Mouse (Mus musculus): ENCODE results near the gene Nudt3. TPM values are rescaled to one million over a fixed set of nuclear protein-coding genes. Genes with fewer than 3 reads are reported as not detected.
A peak's percentile ranks its signal among the peaks of the same experiment; 100 is the strongest.

Gene Nudt3
- polyA plus RNA-seq, 1 experiment from 2014 or later, result 196 TPM

- Histone ChIP-seq H3K27ac (no peak overlapping the region), H3K4me3 (no peak overlapping the region), H3K36me3 (ENCODE audit: poor library complexity, severe bottlenecking) (no peaks in the 10 kb centered on the region), H3K4me1 (peaks cover 14% of the 10 kb centered on the region), H3K9me3 (replicated peaks) (no peaks in the 10 kb centered on the region), H3K27me3 (no peaks in the 10 kb centered on the region), H3K9ac (no peak overlapping the region), H3K4me2 (no peak overlapping the region)
- ATAC-seq, result no peak
- WGBS, result 68% methylated on average over 7 of the region's 7 CpGs
Observed at GRCm38 (mm10) chr17:27546574-27547085, 76.7 kb downstream of the Nudt3 start.

DNA sequence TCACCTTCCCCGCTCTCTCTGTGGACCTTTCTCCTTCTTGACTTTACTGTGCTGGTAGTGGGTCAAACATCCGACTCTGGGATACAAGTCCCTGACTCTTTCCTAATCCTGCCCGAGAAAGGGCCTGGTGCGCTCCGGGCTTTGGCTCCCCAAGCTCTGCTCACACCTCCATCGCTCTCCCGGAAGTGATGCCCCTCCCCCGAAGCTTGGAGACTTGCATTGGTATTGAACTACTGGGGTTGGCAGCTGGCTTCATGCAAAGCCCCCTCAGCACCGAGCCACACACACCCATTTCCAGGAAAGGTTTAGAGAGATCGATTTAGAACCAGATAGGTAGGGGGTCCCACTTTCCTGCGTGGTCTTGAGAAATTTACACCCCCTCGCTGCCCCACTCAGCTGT is 77.3 kb downstream of the Nudt3 start:
- no peak for ATAC-seq
- Histone ChIP-seq H3K4me2 (no peak overlapping the region), H3K27ac (no peak overlapping the region), H3K9ac (no peak overlapping the region), H3K9me3 (replicated peaks) (no peaks in the 10 kb centered on the region), H3K36me3 (ENCODE audit: poor library complexity, severe bottlenecking) (no peaks in the 10 kb centered on the region), H3K27me3 (no peaks in the 10 kb centered on the region), H3K4me3 (no peak overlapping the region), H3K4me1 (peaks cover 14% of the 10 kb centered on the region)
- 52% methylated on average over 12 of the region's 12 CpGs for WGBS

DNA sequence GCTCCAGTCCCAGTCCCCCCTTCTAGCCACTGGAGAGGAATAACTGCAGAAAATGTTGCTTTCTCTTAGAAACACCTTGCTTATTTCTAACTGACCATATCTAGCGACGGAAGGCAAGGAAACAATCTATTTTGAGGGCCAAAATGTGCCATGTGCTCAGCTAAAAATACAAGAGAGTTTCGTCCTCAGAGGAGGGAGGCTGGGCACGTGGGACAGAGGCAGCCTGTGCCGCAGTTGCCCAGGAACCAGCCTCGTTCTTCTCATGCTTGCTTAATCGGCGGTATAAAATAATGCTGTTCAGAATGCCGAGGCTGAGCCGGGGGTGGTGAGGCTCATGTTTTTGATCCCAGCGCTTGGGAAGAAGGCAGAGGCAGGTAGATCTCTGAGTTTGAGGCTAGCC is 78.7 kb downstream of the Nudt3 start:
- Histone ChIP-seq H3K27me3 (no peaks in the 10 kb centered on the region), H3K27ac (no peak overlapping the region), H3K4me2 (no peak overlapping the region), H3K9me3 (replicated peaks) (no peaks in the 10 kb centered on the region), H3K4me3 (no peak overlapping the region), H3K4me1 (peaks cover 12% of the 10 kb centered on the region), H3K9ac (no peak overlapping the region), H3K36me3 (ENCODE audit: poor library complexity, severe bottlenecking) (no peaks in the 10 kb centered on the region)
- 83% methylated on average over 11 of the region's 11 CpGs for WGBS
- ATAC-seq, result no peak

DNA sequence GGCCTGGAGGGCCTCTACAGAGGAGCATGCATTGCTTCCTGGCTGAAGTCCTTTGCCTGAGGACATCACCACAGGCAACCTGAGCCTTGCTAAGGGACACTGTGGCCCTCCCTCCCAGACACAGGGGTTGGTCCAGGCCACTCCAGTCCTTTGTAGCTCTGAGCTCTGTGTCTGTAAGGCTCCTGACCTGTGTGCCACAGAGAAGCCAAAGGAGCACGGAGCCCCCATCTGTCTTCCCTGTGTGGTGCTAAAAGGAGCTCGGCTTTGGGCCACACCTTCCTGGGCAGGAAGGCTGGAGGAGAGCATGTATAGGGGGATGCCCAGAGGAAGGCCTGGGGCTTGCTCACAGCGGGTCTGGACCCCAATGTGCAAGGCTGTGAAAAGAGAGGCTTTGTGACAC is 81.3 kb downstream of the Nudt3 start:
- no peaks in the 10 kb centered on the region for H3K9me3 ChIP-seq (replicated peaks)
- H3K4me3 ChIP-seq, result no peak overlapping the region
- no peaks in the 10 kb centered on the region for H3K4me1 ChIP-seq
- no peak overlapping the region for H3K4me2 ChIP-seq
- no peaks in the 10 kb centered on the region for H3K27me3 ChIP-seq
- WGBS, result 82% methylated on average over 3 of the region's 3 CpGs
- no peak for ATAC-seq
- H3K27ac ChIP-seq, result no peak overlapping the region
- H3K9ac ChIP-seq, result no peak overlapping the region
- H3K36me3 ChIP-seq (ENCODE audit: poor library complexity, severe bottlenecking), result no peaks in the 10 kb centered on the region

GRCm38 (mm10) chr17:27541261-27541660 is 82.0 kb downstream of the Nudt3 start:
- Histone ChIP-seq H3K27ac (no peak overlapping the region), H3K9ac (no peak overlapping the region), H3K4me3 (no peak overlapping the region), H3K4me2 (no peak overlapping the region), H3K27me3 (no peaks in the 10 kb centered on the region), H3K9me3 (replicated peaks) (no peaks in the 10 kb centered on the region), H3K4me1 (no peaks in the 10 kb centered on the region), H3K36me3 (ENCODE audit: poor library complexity, severe bottlenecking) (no peaks in the 10 kb centered on the region)
- ATAC-seq, result no peak
- WGBS, result 87% methylated on average over 2 of the region's 2 CpGs

DNA sequence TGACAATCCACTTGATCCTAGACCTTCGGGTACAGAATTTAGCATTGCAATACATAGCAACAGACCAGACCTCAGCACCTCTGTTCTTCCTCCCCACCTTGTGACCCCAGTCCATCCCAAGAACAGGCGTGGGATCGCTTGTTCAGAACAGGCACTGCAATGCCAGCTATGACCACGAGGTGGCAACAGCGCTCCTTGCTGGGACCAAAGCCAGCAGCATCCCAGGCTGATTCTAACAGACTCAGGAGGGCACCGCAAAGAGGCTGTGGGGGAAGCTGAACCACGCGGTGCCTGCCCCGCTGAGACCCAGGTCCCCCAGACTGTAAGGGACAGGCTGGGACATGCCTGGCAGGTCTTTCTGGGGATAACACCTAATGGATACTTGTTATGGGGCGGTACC is 88.6 kb downstream of the Nudt3 start:
- Histone ChIP-seq H3K9ac (no peak overlapping the region), H3K27me3 (no peaks in the 10 kb centered on the region), H3K9me3 (replicated peaks) (no peaks in the 10 kb centered on the region; the same call in 1 of the 2 replicates), H3K4me3 (no peak overlapping the region), H3K4me2 (peak overlapping the region; percentile 19), H3K36me3 (ENCODE audit: poor library complexity, severe bottlenecking) (no peaks in the 10 kb centered on the region), H3K27ac (no peak overlapping the region), H3K4me1 (peaks cover 4% of the 10 kb centered on the region)
- ATAC-seq, result peak; percentile 81
- WGBS, result 4% methylated on average over 10 of the region's 10 CpGs

GRCm38 (mm10) chr17:27533354-27533753 is 89.9 kb downstream of the Nudt3 start:
- no peak for ATAC-seq
- H3K9me3 ChIP-seq (replicated peaks), result no peaks in the 10 kb centered on the region; the same call in 1 of the 2 replicates
- H3K4me3 ChIP-seq, result no peak overlapping the region
- H3K27ac ChIP-seq, result no peak overlapping the region
- no peak overlapping the region for H3K4me2 ChIP-seq
- WGBS, result 88% methylated on average over 3 of the region's 3 CpGs
- no peak overlapping the region for H3K9ac ChIP-seq
- peaks cover 4% of the 10 kb centered on the region for H3K4me1 ChIP-seq
- H3K36me3 ChIP-seq (ENCODE audit: poor library complexity, severe bottlenecking), result no peaks in the 10 kb centered on the region
- no peaks in the 10 kb centered on the region for H3K27me3 ChIP-seq

DNA sequence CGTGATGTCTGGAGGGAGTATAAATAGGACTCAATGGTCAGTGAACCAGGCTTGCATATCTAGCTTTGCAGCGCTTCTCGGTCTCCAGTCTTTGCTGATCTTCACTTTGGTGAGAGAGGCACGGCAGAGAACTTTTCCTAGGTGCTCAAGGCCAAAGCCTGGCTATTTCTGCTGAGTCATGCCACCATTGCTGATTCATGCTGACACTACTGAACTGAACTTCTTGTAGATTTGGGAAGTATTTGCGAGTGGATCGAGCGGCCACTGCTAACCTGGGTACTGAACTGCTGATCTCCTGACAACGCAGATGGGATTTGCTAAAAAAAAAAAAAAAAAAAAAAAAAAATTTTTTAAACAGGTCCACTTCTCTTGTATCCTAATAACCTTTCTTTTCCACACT is 91.2 kb downstream of the Nudt3 start:
- H3K4me3 ChIP-seq, result no peak overlapping the region

More for the DNA sequence above, 91.2 kb downstream of the Nudt3 start:
- no peak for ATAC-seq
- Histone ChIP-seq H3K4me1 (peaks cover 4% of the 10 kb centered on the region), H3K9me3 (replicated peaks) (no peaks in the 10 kb centered on the region; the same call in 1 of the 2 replicates), H3K27ac (no peak overlapping the region), H3K27me3 (no peaks in the 10 kb centered on the region), H3K4me2 (no peak overlapping the region), H3K9ac (no peak overlapping the region), H3K36me3 (ENCODE audit: poor library complexity, severe bottlenecking) (no peaks in the 10 kb centered on the region)
- WGBS, result 93% methylated on average over 8 of the region's 8 CpGs

Other genes starting within 250 kb of the Nudt3 start
- gene Grm4, start 102.1 kb downstream of the Nudt3 start, polyA plus RNA-seq (2015; fragmentation: Nextera tagmentation; extraction: Ambion mirVana), result 2.2 and 2.4 TPM in 2 replicates
- gene Hmga1, start 67.0 kb downstream of the Nudt3 start, polyA plus RNA-seq (2015; fragmentation: Nextera tagmentation; extraction: Ambion mirVana), result 147 and 165 TPM in 2 replicates
- gene AI413582, start 57.7 kb downstream of the Nudt3 start, polyA plus RNA-seq (2015; fragmentation: Nextera tagmentation; extraction: Ambion mirVana), result 22.2 and 25.2 TPM in 2 replicates
- not detected in 2 replicates for gene RPS10-NUDT3, start 11.7 kb upstream of the Nudt3 start, polyA plus RNA-seq (2015; fragmentation: Nextera tagmentation; extraction: Ambion mirVana)
- gene Rps10, start 13.2 kb upstream of the Nudt3 start, polyA plus RNA-seq (2015; fragmentation: Nextera tagmentation; extraction: Ambion mirVana), result 659 and 777 TPM in 2 replicates
- gene Pacsin1, start 32.0 kb upstream of the Nudt3 start, polyA plus RNA-seq (2015; fragmentation: Nextera tagmentation; extraction: Ambion mirVana), result 14.8 and 18.2 TPM in 2 replicates
- gene Spdef, start 105.5 kb upstream of the Nudt3 start, polyA plus RNA-seq (2015; fragmentation: Nextera tagmentation; extraction: Ambion mirVana), result 0.38 and 0.75 TPM in 2 replicates
- gene D17Wsu92e, start 197.2 kb upstream of the Nudt3 start, polyA plus RNA-seq (2015; fragmentation: Nextera tagmentation; extraction: Ambion mirVana), result 9.1 and 11.3 TPM in 2 replicates
- gene Snrpc, start 214.7 kb upstream of the Nudt3 start, polyA plus RNA-seq (2015; fragmentation: Nextera tagmentation; extraction: Ambion mirVana), result 381 and 396 TPM in 2 replicates
- gene Uhrf1bp1, start 232.9 kb upstream of the Nudt3 start, polyA plus RNA-seq (2015; fragmentation: Nextera tagmentation; extraction: Ambion mirVana), result 4.7 and 5.5 TPM in 2 replicates

Measured in forebrain, embryonic 13.5 days (tissue).